Mouse (Mus musculus) midbrain, embryonic 10.5 days (tissue): ENCODE results near the gene Ei24. TPM values are rescaled to one million over a fixed set of nuclear protein-coding genes. Genes with fewer than 3 reads are reported as not detected.
A peak's percentile ranks its signal among the peaks of the same experiment; 100 is the strongest.

Experiments used
- DNase-seq: peaks from one replicate; pipeline ENCODE4 v3.0.0-alpha.2; 2017; ENCODE audit warnings: low spot score
- H3K27ac ChIP-seq: fragments of 300-500 bp; sonication (generic); replicated peaks from 2 replicates; pipeline ENCODE4 v1.5.1; 2016; ENCODE audit warnings: mild to moderate bottlenecking
- H3K27me3 ChIP-seq: fragments of 300-500 bp; sonication (generic); 2 replicates; pipeline ENCODE4 v1.6.1; 2016; ENCODE audit warnings: low read depth, mild to moderate bottlenecking; ENCODE audit not compliant: poor library complexity, severe bottlenecking
- H3K36me3 ChIP-seq: fragments of 300-500 bp; sonication (generic); 2 replicates; pipeline ENCODE4 v1.6.1; 2016; ENCODE audit warnings: mild to moderate bottlenecking, moderate library complexity
- H3K4me1 ChIP-seq: fragments of 300-500 bp; sonication (generic); 2 replicates; pipeline ENCODE4 v1.6.1; 2016
- H3K4me3 ChIP-seq: fragments of 300-500 bp; sonication (generic); 2 replicates; pipeline ENCODE4 v1.5.1; 2016; ENCODE audit warnings: mild to moderate bottlenecking, moderate library complexity
- H3K9me3 ChIP-seq: fragments of 300-500 bp; sonication (generic); replicated peaks from 2 replicates; pipeline ENCODE4 v1.6.1; 2016; ENCODE audit warnings: mild to moderate bottlenecking
- WGBS: fragments of 180-500 bp; shearing (Covaris S2); methylation state at CpG from one replicate; pipeline ENCODE4 v1.1.7; 2016; 5-methylcytosine and 5-hydroxymethylcytosine counted together
- polyA plus RNA-seq: library from polyadenylated mRNA; unstranded; fragments of >200 nt; fragmentation: Nextera tagmentation; extraction: Ambion mirVana; gene quantifications from 2 replicates; pipeline ENCODE4 v1.2.1, GENCODE M21; 2016

Gene Ei24
- 93.0 and 94.2 TPM in 2 replicates for polyA plus RNA-seq

DNA sequence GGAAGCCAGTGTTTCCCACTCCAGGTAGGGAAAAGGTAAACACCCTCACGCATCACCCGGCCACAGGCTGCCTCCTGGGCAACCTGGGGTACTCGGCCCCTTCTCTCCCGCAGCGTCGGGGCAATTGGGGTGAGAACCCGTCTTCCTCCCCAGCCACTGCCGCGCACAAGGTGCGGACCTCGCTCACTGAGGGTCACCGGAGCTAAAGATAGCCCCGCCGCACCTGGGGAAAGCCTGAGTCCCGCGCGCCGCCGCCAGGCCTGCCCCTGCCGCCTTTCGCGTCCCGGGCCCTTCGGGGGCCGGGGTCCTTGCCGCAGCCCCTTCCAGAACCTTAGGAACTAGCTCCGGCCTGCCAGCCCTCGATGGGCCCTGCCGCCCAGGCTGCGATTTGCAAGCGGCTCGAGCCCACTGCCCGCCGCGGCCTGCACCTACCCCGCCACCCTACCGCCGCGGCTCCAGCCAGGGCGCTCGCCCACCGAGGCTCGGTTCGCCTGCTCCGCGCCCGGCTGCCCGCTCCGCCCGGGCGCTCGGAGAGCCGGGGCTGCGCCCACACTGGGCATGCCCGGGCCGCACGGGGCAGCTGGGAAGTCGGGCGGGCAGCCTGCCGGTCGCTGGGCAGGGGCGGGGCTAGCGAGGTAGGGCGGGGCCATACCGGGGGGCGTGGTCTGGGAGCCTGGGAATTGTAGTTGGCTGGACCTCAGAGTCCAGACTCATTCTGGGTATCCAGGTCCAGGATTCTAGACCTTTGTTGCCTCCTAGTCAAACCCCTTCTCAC lies at the start of gene Ei24:
Ei24 (minus strand) TSS at position 613 of the 775 bp plus-strand sequence.
- H3K27me3 ChIP-seq = no peaks in the 10 kb centered on the region
- under 1% methylated on average over 66 of the region's 66 CpGs for WGBS
- DNase-seq = peak; percentile 92
- H3K36me3 ChIP-seq = peaks cover 8% of the 10 kb centered on the region
- peak within 1 kb of the TSS; percentile 95 for H3K27ac ChIP-seq
- H3K9me3 ChIP-seq = no peaks in the 10 kb centered on the region
- peak within 1 kb of the TSS; percentile 95 for H3K4me3 ChIP-seq
- peaks cover 28% of the 10 kb centered on the region for H3K4me1 ChIP-seq

DNA sequence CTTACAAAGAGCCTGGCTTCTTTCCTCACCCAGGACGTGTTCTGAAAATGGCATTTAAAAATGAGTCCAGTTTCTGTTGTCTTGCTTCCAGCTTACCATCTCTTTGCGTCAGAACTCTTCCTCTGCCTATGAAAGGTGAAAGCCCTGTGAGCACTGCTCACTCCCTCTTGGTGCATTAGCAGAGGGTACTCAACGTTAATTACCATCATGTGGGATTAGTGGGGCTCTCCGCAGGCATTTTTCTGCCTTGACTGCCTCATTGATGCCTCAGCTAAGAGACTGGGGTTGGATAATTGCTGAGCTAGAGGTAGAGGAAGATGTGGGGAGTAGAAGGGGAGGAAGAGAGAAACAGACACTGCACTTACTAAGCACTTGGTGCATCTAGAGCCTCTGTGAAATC lies 49.2 kb upstream of the Ei24 start:
- no peak overlapping the region for H3K4me3 ChIP-seq
- H3K36me3 ChIP-seq = peaks cover 94% of the 10 kb centered on the region
- no peak overlapping the region for H3K27ac ChIP-seq
- no peaks in the 10 kb centered on the region for H3K27me3 ChIP-seq
- no peaks in the 10 kb centered on the region for H3K9me3 ChIP-seq
- no peak for DNase-seq
- WGBS = 29% methylated on average over 4 of the region's 4 CpGs
- H3K4me1 ChIP-seq = no peaks in the 10 kb centered on the region

DNA sequence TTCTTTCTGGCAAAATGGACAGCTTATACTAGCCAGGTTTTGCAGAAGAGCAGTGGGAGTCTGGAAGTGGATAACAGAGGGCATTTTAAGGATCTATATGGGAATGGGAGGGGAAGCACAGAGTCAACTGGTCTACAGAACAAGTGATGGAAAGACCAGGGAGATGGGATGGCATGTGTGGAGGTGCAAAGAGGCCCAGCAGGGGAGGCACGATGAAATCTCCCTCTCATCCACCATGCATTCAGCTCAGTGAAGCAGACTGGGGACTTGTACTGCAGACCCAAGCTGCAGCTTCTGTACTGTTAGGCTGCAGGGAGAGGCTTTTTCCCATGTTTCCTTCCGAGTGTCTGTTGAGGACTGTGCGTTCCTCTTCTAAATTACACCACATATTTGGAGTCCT lies 36.7 kb upstream of the Ei24 start:
- peak overlapping the region; percentile 65 for H3K4me3 ChIP-seq
- no peak for DNase-seq
- H3K36me3 ChIP-seq = peaks cover 34% of the 10 kb centered on the region
- H3K9me3 ChIP-seq = peaks cover 8% of the 10 kb centered on the region; the same call in 1 of the 2 replicates
- H3K27ac ChIP-seq = peak overlapping the region; percentile 95
- H3K27me3 ChIP-seq = no peaks in the 10 kb centered on the region
- 49% methylated on average over 3 of the region's 3 CpGs for WGBS
- H3K4me1 ChIP-seq = peaks cover 36% of the 10 kb centered on the region

DNA sequence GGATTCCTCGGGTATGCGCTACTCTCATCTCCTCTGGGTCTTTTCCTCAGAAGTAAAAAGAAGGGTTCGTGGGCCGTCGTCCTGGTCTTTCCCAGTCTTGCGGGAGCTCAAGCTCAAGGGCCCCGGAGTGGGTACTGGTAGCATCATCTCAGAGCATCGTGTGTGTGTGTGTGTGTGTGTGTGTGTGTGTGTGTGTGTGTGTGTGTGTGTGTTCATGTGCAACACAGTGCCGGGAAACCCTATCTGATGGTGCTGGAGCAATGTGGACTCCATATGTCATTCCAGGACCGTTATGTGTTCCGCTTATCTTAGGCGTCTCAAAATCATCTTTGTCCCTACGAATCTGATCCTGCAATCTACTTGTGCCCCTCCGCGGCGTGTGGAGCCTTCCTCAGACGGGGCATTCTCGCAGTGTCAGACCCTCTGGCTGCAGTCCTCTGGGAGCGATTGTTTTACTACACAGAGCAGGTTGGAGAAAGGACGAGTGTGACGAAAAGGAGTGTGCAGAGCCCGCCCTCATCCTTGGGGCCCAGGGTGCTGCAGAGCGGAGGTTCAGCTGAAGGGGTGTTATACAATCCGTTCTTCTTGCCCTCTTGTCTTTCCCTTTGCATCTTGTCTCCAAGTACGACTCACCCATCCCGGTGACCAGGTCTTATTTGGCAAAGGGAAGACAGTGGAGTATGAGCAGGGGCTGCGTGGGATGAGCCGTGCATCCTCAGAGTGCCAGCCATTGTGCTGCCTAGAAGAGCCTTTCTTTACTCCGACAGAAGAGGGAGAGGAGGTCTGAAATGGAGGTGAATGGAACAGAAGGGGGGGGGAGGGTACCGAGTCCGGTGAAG lies 36.1 kb upstream of the Ei24 start:
- Histone ChIP-seq H3K27ac (peak overlapping the region; percentile 95), H3K4me1 (peaks cover 36% of the 10 kb centered on the region), H3K4me3 (peak overlapping the region; percentile 65), H3K36me3 (peaks cover 29% of the 10 kb centered on the region), H3K9me3 (peaks cover 8% of the 10 kb centered on the region; the same call in 1 of the 2 replicates), H3K27me3 (no peaks in the 10 kb centered on the region)
- 1% methylated on average over 31 of the region's 31 CpGs for WGBS
- peak; percentile 68 for DNase-seq

DNA sequence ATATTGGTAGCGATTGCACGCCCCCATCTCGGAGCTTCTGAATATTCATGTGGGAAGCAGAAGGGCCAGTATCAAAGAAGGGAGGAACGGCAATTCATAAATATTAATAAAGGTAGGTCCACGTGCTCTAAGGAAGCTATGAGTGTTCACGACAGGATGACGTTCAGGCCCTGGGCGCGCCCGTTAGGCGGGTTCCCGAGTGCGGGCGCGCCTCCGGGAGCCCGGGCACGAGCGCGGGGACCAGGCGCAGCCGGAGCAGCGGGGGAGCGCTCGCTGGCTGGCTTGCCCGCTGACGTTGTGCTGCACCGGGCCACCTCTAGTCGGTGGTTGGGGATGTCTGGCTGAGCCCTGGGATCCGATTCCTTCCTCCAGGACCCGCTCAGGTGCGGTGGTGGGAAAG lies 35.3 kb upstream of the Ei24 start:
- Histone ChIP-seq H3K27ac (peak overlapping the region; percentile 95), H3K27me3 (no peaks in the 10 kb centered on the region), H3K4me1 (peaks cover 36% of the 10 kb centered on the region), H3K4me3 (peak overlapping the region; percentile 65), H3K36me3 (peaks cover 24% of the 10 kb centered on the region), H3K9me3 (peaks cover 8% of the 10 kb centered on the region; the same call in 1 of the 2 replicates)
- DNase-seq = peak; percentile 89
- WGBS = under 1% methylated on average over 32 of the region's 32 CpGs

DNA sequence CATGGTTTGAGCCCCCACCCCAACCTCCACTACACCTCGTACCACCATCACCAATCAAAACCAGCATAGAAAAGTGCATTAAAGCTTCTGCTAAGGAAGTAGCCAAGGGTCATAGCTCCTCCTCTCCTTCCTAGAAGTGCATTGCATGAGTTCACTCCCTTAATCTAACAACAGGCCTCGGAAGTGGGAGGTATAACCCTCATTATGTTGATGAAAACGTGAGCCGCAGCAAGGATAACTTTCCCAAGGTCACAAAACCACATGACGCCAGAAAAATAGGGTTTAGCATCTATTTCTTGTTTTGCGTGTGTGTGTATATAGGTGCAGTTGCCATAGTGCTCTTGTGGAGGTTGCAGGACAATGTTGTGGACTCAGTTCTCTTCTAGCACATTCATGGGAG lies 34.2 kb upstream of the Ei24 start:
- 83% methylated on average over 6 of the region's 6 CpGs for WGBS
- H3K4me3 ChIP-seq = no peak overlapping the region
- DNase-seq = no peak

DNA sequence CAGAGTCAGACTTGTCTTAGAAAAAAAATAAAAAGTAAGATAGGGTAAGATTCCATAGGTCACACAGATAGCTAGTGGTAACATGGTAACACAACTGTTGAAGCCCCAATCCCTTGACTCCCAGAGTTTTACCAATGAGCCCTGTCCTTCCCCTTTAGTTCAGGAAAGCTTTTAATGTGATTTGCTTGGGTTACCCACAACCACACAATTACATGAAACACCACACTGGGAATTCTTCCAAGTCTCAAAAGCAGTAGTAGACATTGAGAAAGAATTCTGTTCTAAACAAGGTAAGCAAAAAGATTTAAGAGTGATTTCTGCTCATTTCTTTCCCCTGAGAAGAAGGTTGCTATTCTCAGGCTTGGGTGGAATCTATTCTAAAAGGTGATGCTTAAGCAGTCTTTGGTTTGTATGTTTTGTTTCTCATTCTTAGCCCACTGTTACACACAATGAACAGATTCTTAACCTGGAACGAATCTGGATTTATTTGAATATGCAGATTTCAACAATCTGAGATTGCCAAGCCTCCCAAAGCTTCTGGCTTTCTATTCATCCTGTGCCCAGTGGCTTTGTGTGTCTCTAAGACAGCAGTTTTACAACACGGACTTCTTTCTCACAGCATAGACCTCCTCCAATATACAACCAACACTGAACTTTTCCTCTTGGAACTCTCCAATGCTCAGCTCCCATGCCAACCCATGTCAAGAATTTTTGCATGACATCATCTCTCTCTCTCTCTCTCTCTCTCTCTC lies 29.6 kb upstream of the Ei24 start:
- Histone ChIP-seq H3K27me3 (no peaks in the 10 kb centered on the region), H3K4me3 (no peak overlapping the region), H3K27ac (no peak overlapping the region), H3K4me1 (peaks cover 25% of the 10 kb centered on the region), H3K9me3 (no peaks in the 10 kb centered on the region), H3K36me3 (0 out of 2 replicates have a peak, but pooled peaks cover 2% of the 10 kb centered on the region)
- DNase-seq = no peak
- WGBS = 67% methylated on average over 2 of the region's 2 CpGs

More for the DNA sequence above, 34.2 kb upstream of the Ei24 start:
- Histone ChIP-seq H3K9me3 (peaks cover 2% of the 10 kb centered on the region; the same call in 1 of the 2 replicates), H3K4me1 (peaks cover 36% of the 10 kb centered on the region), H3K27ac (no peak overlapping the region), H3K27me3 (no peaks in the 10 kb centered on the region), H3K36me3 (peaks cover 12% of the 10 kb centered on the region)

DNA sequence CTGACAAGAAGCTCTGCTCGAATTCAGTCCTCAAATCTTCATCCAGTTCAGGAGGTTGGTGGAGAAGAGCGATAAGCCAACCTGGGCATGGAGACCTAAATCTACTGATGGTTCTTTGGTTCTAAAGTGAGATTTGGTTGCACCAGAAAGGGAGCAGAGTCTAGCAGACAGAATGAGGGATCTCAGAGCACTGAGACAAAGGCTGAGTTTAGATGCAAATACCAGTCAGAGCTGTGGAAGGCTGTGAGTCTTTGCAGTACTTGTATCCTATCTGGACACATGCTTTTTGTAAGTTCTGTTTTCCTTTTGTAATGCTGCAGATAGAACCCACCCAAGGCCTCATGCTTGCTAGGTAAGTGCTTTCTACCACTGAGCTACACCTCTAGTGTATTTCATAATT lies 24.8 kb upstream of the Ei24 start:
- no peaks in the 10 kb centered on the region for H3K27me3 ChIP-seq
- no peaks in the 10 kb centered on the region for H3K9me3 ChIP-seq
- peak overlapping the region; percentile 95 for H3K27ac ChIP-seq
- DNase-seq = no peak
- peaks cover 34% of the 10 kb centered on the region for H3K4me1 ChIP-seq
- H3K36me3 ChIP-seq = 0 out of 2 replicates have a peak, but pooled peaks cover 2% of the 10 kb centered on the region
- 13% methylated on average over 2 of the region's 2 CpGs for whole genome bisulfite sequencing
- H3K4me3 ChIP-seq = peak overlapping the region; percentile 52

DNA sequence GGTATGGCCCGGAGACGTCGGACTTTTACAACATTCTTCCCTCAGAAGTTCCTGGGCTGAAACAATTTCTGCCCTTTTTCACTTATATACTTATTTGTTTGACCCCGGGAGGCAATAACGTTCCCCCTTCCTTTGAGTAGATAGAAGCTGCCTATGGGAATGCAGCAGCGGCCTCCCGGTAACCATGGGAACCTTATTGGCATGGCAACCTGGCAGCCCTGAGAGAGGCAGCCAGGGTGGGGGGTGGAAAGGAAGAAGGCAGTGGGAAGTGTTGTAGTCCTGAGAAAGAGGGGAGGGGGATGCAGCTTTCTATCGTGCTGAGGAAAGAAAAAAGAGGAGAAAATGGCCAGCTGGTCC lies 24.4 kb upstream of the Ei24 start, which contains the start of gene Fez1:
Fez1 (plus strand) TSS at position 221 of the 357 bp plus-strand sequence.
- Histone ChIP-seq H3K9me3 (no peaks in the 10 kb centered on the region), H3K36me3 (0 out of 2 replicates have a peak, but pooled peaks cover 2% of the 10 kb centered on the region), H3K27me3 (no peaks in the 10 kb centered on the region), H3K4me1 (peaks cover 34% of the 10 kb centered on the region), H3K27ac (peak within 1 kb of the TSS; percentile 95), H3K4me3 (peak within 1 kb of the TSS; percentile 52)
- under 1% methylated on average over 8 of the region's 8 CpGs for WGBS
- peak; percentile 96 for DNase-seq

DNA sequence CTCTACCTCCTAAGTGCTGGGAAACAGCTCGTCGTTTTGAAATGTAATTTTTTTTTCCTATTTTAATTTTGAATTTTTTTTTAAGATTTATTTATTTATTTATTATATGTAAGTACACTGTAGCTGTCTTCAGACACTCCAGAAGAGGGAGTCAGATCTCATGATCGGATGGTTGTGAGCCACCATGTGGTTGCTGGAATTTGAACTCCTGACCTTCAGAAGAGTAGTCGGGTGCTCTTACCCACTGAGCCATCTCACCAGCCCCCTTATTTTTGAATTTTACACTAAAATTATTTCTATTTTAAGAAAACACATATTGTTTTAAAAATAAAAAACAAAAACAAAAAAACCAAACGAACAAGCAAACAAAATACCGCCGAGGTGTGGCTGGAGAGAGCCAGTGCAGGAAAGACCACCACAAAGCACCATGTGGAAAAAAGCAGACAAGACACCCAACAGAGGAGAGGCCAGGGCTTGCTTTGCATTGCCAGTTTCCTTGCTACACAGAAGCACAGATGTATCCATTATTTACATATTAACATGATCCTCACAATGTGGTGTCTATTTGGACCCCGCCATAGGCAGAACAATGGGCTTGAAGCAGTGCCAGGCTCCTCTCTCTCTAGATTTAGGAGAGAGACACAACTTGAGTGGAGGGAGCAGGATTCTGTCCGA lies 23.9 kb upstream of the Ei24 start:
- Histone ChIP-seq H3K4me1 (peaks cover 34% of the 10 kb centered on the region), H3K27me3 (no peaks in the 10 kb centered on the region), H3K27ac (peak overlapping the region; percentile 95), H3K4me3 (peak overlapping the region; percentile 52), H3K36me3 (no peaks in the 10 kb centered on the region), H3K9me3 (no peaks in the 10 kb centered on the region)
- 30% methylated on average over 9 of the region's 9 CpGs for WGBS
- no peak for DNase-seq

DNA sequence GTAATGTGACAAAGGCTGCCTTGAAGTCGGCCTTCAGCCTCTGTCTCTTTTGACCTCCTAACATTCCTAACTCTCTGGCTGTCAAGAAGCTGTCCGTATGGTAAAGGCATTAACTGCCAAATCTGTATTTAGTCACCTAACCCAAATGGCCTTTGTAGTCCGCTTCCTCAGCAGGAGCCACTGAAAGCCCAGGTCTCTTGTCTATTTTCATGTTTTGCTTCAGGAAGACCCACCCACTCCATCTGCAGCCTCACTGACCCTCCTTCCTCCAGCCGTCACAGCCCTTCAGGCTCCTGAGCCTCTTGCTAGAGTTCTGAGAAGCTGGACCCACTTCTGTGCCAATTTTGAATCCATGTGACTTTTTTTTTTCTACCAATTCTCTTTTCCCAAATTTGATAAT lies 21.7 kb upstream of the Ei24 start:
- no peaks in the 10 kb centered on the region for H3K36me3 ChIP-seq
- H3K27me3 ChIP-seq = no peaks in the 10 kb centered on the region
- H3K4me3 ChIP-seq = no peak overlapping the region
- DNase-seq = no peak
- no peaks in the 10 kb centered on the region for H3K9me3 ChIP-seq
- peaks cover 34% of the 10 kb centered on the region for H3K4me1 ChIP-seq
- 58% methylated on average over 4 of the region's 4 CpGs for WGBS
- H3K27ac ChIP-seq = 0 out of 2 replicates have a peak overlapping the region, but pooled peaks have one; percentile 57

DNA sequence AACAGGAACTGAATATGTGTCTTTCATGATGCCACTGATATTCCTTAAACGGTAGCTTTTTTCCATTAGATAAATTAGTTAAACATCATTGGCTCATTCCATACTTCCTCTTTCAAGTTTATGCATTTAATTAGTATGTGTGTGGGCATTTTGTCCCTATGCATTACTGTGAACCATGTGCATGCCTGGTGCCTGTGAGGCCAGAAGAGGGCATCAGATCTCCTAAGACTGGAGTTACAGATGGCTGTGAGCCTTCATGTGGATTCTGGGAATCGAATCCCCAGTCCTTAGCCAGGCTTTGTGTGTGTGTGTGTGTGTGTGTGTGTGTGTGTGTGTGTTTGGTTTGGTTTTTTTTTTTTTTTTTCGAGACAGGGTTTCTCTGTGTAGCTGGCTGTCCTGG lies 17.3 kb upstream of the Ei24 start:
- DNase-seq = no peak
- Histone ChIP-seq H3K27ac (no peak overlapping the region), H3K27me3 (no peaks in the 10 kb centered on the region), H3K4me3 (no peak overlapping the region), H3K4me1 (peaks cover 4% of the 10 kb centered on the region; the same call in 1 of the 2 replicates), H3K36me3 (no peaks in the 10 kb centered on the region), H3K9me3 (no peaks in the 10 kb centered on the region)
- 80% methylated on average over 3 of the region's 3 CpGs for WGBS
